Mouse (Mus musculus) layer of hippocampus, postnatal 36 days (tissue): ENCODE data around the gene Ctbs. TPM values are rescaled to one million over a fixed set of nuclear protein-coding genes. Genes with fewer than 3 reads are reported as not detected.

Experiments used
- DNase-seq, 2 experiments: peaks; one replicate each; pipeline ENCODE4 v3.0.0; 2022
- total RNA-seq, 2 experiments: library from RNA; stranded (reverse); gene quantifications; 2 replicates each; pipeline ENCODE4 v1.2.3; 2021

Ctbs gene
- total RNA-seq, 2 experiments from 2014 or later, result 7.1 to 8.7 TPM

- DNase-seq, result no peak
Measured at GRCm38 (mm10) chr3:146433681-146434350, 15.8 kb upstream of the Ctbs start.

GRCm38 (mm10) chr3:146434686-146435085 lies 14.9 kb upstream of the Ctbs start:
- no peak for DNase-seq

GRCm38 (mm10) chr3:146435533-146435932 lies 14.1 kb upstream of the Ctbs start:
- DNase-seq, result no peak

GRCm38 (mm10) chr3:146436114-146436513 lies 13.5 kb upstream of the Ctbs start:
- DNase-seq, result no peak

GRCm38 (mm10) chr3:146440011-146440410 lies 9.6 kb upstream of the Ctbs start:
- no peak for DNase-seq

GRCm38 (mm10) chr3:146440422-146440821 lies 9.2 kb upstream of the Ctbs start:
- DNase-seq, result no peak

GRCm38 (mm10) chr3:146442484-146442883 lies 7.1 kb upstream of the Ctbs start:
- no peak for DNase-seq

- DNase-seq, result no peak
Measured at GRCm38 (mm10) chr3:146442936-146443335, 6.7 kb upstream of the Ctbs start.

GRCm38 (mm10) chr3:146443380-146443779 lies 6.2 kb upstream of the Ctbs start:
- DNase-seq, result no peak

GRCm38 (mm10) chr3:146444880-146445279 lies 4.7 kb upstream of the Ctbs start:
- DNase-seq, result no peak

GRCm38 (mm10) chr3:146447156-146447555 lies 2.4 kb upstream of the Ctbs start:
- no peak for DNase-seq

GRCm38 (mm10) chr3:146447598-146447997 lies 2.0 kb upstream of the Ctbs start:
- no peak for DNase-seq

GRCm38 (mm10) chr3:146448372-146448771 lies 1.2 kb upstream of the Ctbs start:
- DNase-seq, result no peak

- no peak for DNase-seq
Measured at GRCm38 (mm10) chr3:146448969-146449368, 626 bp upstream of the Ctbs start.

- DNase-seq, result peak; percentile 90 to 92
Measured at GRCm38 (mm10) chr3:146450371-146450841, 811 bp downstream of the Ctbs start.

GRCm38 (mm10) chr3:146451375-146451774 lies 1.8 kb downstream of the Ctbs start:
- DNase-seq, result no peak

GRCm38 (mm10) chr3:146462939-146463338 lies 13.3 kb downstream of the Ctbs start:
- DNase-seq, result no peak

GRCm38 (mm10) chr3:146469226-146469625 lies 19.6 kb downstream of the Ctbs start:
- no peak for DNase-seq

- no peak for DNase-seq
Measured at GRCm38 (mm10) chr3:146472657-146473056, 23.1 kb downstream of the Ctbs start.

GRCm38 (mm10) chr3:146473741-146474140 lies 24.1 kb downstream of the Ctbs start:
- no peak for DNase-seq

- no peak for DNase-seq
Measured at GRCm38 (mm10) chr3:146474428-146474827, 24.8 kb downstream of the Ctbs start.

- no peak for DNase-seq
Measured at GRCm38 (mm10) chr3:146482044-146482443, 32.4 kb downstream of the Ctbs start.

GRCm38 (mm10) chr3:146486464-146486863 lies 36.9 kb downstream of the Ctbs start:
- no peak for DNase-seq

GRCm38 (mm10) chr3:146494941-146495340 lies 45.3 kb downstream of the Ctbs start:
- DNase-seq, result no peak

GRCm38 (mm10) chr3:146498989-146499388 lies 49.4 kb downstream of the Ctbs start:
- DNase-seq, result no peak
